Mouse (Mus musculus): ENCODE measurements around the gene Bicd1. TPM values are rescaled to one million over a fixed set of nuclear protein-coding genes. Genes with fewer than 3 reads are reported as not detected.

Gene Bicd1
- polyA plus RNA-seq, 1 experiment: 3.3 TPM

DNA sequence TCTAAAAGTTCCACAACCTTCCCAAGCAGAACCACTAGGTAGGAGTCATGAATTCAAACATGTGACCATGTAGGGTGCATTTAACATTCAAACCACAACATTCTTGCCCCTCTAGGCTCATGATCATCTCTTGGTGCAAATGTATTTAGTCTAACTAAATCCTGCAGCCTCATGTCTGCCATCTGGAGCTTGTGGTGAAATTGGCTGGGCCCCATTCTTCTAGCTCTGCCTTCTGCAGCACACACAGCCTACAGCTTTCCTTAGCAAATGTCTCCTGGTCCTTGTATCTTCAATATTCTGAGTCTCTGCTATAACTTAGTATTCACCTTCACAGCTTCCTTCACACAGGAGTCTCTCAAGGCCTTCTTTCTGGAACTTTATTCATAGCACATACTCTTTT lies 87.2 kb downstream of the Bicd1 start:
- no peak overlapping the region for H3K4me3 ChIP-seq (ENCODE audit: insufficient read depth, low read length)
- no peaks in the 10 kb centered on the region for H3K4me1 ChIP-seq (ENCODE audit: control insufficient read depth, insufficient read depth, low read length)
- no peak overlapping the region for H3K27ac ChIP-seq (ENCODE audit: insufficient read depth, low read length)
- TF ChIP-seq CTCF (IDR thresholded peaks at IDR 0.05; ENCODE audit: borderline replicate concordance, insufficient read depth, low read length) (no peak), POLR2A (IDR thresholded peaks at IDR 0.05; ENCODE audit: low read depth, low read length) (no peak)

DNA sequence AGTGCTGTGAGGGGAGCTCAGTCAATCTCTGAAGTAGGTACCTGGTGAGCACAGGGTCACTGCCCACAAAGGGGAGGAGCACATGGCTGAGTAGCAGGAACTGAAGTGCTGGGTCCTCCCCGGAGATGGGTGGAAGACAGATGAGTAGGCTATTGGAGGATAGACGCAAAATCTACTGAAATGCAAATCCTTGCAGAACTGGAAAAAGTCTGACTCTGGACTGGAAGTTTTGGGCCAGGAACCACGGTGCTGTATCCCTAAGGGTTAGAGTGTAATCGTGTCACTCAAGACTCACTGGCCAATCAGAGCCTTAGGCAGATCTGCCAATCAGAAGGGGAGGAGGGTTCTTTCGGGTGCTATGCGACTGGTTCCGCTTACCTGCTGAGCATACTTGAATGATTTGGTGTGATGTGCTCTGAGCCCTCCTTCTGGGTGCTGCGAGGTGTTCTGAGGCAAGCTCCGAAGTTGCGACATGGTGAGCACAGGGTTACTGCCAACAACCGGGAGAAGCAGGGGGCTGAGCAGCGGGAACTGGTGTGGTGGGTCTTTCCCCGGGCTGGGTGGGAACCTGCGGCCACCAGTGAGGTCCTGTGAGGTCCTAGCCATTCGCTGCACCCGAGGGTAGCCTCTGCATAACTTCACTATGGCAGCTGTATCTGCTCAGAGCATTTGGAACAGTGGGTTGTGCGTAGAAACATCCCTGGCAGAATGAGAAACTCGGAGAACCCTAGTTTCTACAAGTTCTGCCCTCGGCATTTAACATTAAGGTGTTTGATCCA lies 157.2 kb downstream of the Bicd1 start:
- Histone ChIP-seq H3K27ac (ENCODE audit: insufficient read depth, low read length) (no peak overlapping the region), H3K4me1 (ENCODE audit: control insufficient read depth, insufficient read depth, low read length) (no peaks in the 10 kb centered on the region), H3K4me3 (ENCODE audit: insufficient read depth, low read length) (peak overlapping the region; percentile 56)
- no peak for TF ChIP-seq POLR2A (IDR thresholded peaks at IDR 0.05; ENCODE audit: low read depth, low read length)
- no peak for TF ChIP-seq CTCF (IDR thresholded peaks at IDR 0.05; ENCODE audit: borderline replicate concordance, insufficient read depth, low read length)

DNA sequence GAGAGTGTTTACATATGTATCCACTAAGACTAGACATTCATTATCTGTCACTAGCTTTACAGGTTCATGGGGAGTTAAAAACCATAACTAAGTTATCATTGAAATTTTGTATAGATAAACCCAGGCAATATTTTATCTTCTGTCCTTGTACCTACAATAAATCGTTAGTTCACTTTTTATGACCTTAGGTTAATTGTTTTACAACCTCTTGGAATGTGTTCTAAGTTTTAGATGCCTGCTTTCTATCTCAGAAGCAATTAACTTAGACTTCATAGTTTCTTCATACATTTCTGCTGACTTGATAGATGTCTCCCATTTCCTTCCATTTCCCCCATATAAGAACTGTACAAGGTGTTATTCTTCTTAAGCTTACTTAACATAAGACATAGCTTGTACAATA lies 158.5 kb downstream of the Bicd1 start:
- H3K27ac ChIP-seq (ENCODE audit: insufficient read depth, low read length): no peak overlapping the region
- no peak for TF ChIP-seq POLR2A (IDR thresholded peaks at IDR 0.05; ENCODE audit: low read depth, low read length)
- TF ChIP-seq CTCF (IDR thresholded peaks at IDR 0.05; ENCODE audit: borderline replicate concordance, insufficient read depth, low read length): no peak
- no peaks in the 10 kb centered on the region for H3K4me1 ChIP-seq (ENCODE audit: control insufficient read depth, insufficient read depth, low read length)
- H3K4me3 ChIP-seq (ENCODE audit: insufficient read depth, low read length): no peak overlapping the region

DNA sequence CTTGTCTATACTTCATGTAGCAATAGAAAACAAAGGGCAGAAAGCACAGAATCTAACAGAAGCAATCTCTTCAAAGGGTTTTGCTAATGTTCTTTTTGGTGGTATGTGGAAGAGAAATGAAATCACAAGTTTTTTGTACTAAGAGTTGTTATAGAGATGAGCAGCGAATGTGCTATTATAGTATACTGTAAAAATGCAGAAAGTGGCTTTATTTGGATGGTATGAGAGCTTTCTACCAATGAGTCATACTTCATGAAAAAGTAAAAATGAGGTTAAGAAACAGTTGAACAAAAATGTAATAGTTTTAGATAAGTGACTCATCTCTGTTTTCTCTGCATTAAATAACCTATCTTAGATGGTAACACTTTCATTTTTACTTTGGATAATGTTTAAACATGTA lies 165.6 kb downstream of the Bicd1 start:
- Histone ChIP-seq H3K4me1 (ENCODE audit: control insufficient read depth, insufficient read depth, low read length) (0 out of 2 replicates have a peak, but pooled peaks cover 3% of the 10 kb centered on the region), H3K27ac (ENCODE audit: insufficient read depth, low read length) (peak overlapping the region; percentile 47; the same call in 1 of the 2 replicates), H3K4me3 (ENCODE audit: insufficient read depth, low read length) (no peak overlapping the region)
- TF ChIP-seq CTCF (IDR thresholded peaks at IDR 0.05; ENCODE audit: borderline replicate concordance, insufficient read depth, low read length): no peak
- TF ChIP-seq POLR2A (IDR thresholded peaks at IDR 0.05; ENCODE audit: low read depth, low read length): no peak

DNA sequence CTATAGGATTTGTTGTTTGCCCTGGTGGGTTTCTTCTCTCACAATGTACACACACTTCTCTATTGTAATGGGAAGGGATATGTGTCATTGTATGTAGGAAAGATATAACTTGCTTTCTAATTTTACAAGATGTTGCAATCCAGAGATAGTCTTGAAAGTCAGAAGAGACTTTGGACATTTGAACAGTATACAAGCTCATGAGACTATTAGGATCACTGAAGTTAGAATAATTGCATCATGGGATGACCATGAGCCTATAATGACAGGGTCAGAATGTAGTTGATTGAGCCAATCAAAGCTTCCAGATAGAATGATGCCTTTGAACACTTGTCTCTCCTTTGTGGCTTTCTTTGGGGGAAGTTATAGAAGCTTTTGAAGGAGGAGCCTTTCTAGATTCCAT lies 171.4 kb downstream of the Bicd1 start:
- H3K4me3 ChIP-seq (ENCODE audit: insufficient read depth, low read length): no peak overlapping the region
- H3K4me1 ChIP-seq (ENCODE audit: control insufficient read depth, insufficient read depth, low read length): no peaks in the 10 kb centered on the region
- H3K27ac ChIP-seq (ENCODE audit: insufficient read depth, low read length): no peak overlapping the region
- no peak for TF ChIP-seq POLR2A (IDR thresholded peaks at IDR 0.05; ENCODE audit: low read depth, low read length)
- TF ChIP-seq CTCF (IDR thresholded peaks at IDR 0.05; ENCODE audit: borderline replicate concordance, insufficient read depth, low read length): no peak

DNA sequence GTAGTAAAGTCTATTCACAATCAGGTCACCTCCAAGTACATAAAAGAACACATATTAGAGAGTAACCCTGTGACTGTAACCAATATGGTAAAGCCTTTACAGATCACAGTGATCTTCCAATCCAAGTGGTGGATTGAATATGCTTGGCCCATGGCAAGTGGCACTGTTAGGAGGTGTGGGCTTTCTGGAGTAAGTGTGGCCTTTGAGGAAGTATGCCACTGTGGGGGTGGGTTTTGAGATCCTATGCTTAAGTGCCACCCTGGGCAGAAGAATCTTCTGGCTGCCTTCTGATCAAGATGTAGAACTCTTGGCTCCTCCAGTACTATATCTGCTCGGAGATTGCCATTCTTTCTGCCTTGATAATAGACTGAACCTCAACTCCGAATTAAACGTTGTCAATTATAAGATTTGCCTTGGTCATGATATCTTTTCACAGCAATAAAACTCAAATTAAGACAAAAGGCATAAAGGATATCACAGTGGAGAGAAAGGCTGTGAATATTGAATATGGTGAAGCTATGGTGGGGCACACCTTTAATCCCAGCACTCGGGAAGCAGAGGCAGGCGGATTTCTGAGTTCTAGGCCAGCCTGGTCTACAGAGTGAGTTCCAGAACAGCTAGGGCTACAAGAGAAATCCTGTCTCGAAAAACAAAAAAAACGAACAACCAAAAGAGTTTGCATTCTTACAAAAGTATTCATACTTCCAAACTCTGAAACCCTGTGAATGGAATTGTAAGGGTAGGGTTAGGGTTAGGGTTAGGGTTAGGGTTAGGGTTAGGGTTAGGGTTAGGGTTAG lies 177.2 kb downstream of the Bicd1 start:
- H3K4me3 ChIP-seq (ENCODE audit: insufficient read depth, low read length): no peak overlapping the region
- H3K27ac ChIP-seq (ENCODE audit: insufficient read depth, low read length): no peak overlapping the region
- no peaks in the 10 kb centered on the region for H3K4me1 ChIP-seq (ENCODE audit: control insufficient read depth, insufficient read depth, low read length)
- TF ChIP-seq CTCF (IDR thresholded peaks at IDR 0.05; ENCODE audit: borderline replicate concordance, insufficient read depth, low read length) (no peak), POLR2A (IDR thresholded peaks at IDR 0.05; ENCODE audit: low read depth, low read length) (no peak)

Other genes starting within 250 kb of the Bicd1 start
- gene Amn1, start 220.2 kb upstream of the Bicd1 start, polyA plus RNA-seq (2011; ENCODE audit: insufficient read length, low read depth, missing spikeins): 19.3 and 19.6 TPM in 2 replicates
- gene Resf1, start 99.5 kb upstream of the Bicd1 start, polyA plus RNA-seq (2011; ENCODE audit: insufficient read length, low read depth, missing spikeins): 39.7 and 42.8 TPM in 2 replicates